In the genomic region with DNA sequence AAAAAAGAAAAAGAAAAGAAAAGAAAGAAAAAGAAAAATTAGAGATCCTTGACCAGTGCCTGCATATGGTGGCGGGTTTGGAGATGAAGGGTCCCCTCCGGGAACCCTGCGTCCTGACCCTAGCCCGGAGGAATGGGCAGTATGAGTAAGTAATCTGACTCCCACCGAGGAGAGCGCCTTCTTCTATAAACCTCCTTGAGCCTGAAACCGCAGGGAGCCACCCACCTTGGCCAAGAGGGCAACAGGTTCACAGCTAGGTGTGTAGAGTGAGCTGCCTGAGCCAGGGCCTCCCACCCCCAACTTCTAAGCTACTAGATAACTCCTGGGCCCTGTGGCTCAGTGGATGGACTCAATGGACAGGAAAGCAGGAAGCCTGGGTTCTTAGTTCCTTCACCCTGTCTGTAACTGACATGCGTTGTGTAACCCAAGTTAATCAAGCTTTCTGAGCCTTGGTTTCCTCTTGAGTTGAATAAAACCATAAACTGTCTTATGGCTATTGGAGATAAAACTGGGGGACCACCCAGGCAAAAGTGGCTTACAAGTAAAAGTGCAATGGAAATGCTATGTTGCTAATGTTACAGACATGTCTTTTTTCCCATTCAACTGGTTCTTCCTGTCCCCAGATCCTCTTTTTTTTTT, we compare ENCODE assay signal across 8 mouse cellular contexts. TPM values are rescaled to one million over a fixed set of nuclear protein-coding genes. Genes with fewer than 3 reads are reported as not detected.
A peak's percentile ranks its signal among the peaks of the same experiment; 100 is the strongest.
DNase-seq lines count a peak whose midpoint lies in the region; ATAC-seq and TF ChIP-seq lines count a peak whose summit lies in the region.

No protein-coding gene starts in this region.

- H3K4me2 ChIP-seq in heart, embryonic 16.5 days (ENCODE audit: low read depth, low read length) = peak overlapping the region; percentile 66
- peak overlapping the region; percentile 42 for H3K4me2 ChIP-seq in limb, embryonic 11.5 days (ENCODE audit: low read depth, severe bottlenecking)

- no peak overlapping the region for H3K27ac ChIP-seq in thymus, adult 2 months (ENCODE audit: control insufficient read depth, insufficient read depth, low read length)
- no peak overlapping the region for H3K27ac ChIP-seq in heart, embryonic 16.5 days (ENCODE audit: low read length)
- H3K27ac ChIP-seq in limb, embryonic 11.5 days (replicated peaks; ENCODE audit: low read depth, low read length) = no peak overlapping the region
- H3K27ac ChIP-seq in midbrain, embryonic 10.5 days (replicated peaks) = peak overlapping the region; percentile 95; the same call in 1 of the 2 replicates

- no peak for ATAC-seq in heart, embryonic 16.5 days (replicated peaks; ENCODE audit: extremely low read depth, insufficient read depth, low FRiP score)
- ATAC-seq in limb, embryonic 11.5 days (ENCODE audit: insufficient number of reproducible peaks, low FRiP score, low TSS enrichment, low read depth) = no peak

- DNase-seq in thymus, adult 2 months = peak; percentile 2
- no peak for DNase-seq in thymus, adult 18-20 months
- DNase-seq in cerebellum, postnatal 14 days = peak; percentile 22 to 33
- peak; percentile 21 for DNase-seq in limb, embryonic 11.5 days (ENCODE audit: low spot score)
- DNase-seq in midbrain, embryonic 10.5 days (ENCODE audit: low spot score) = peak; percentile 15
- no peak for DNase-seq in frontal cortex, postnatal 14 days (ENCODE audit: low spot score in 2 of 2)
- DNase-seq in spleen, postnatal 36 days (ENCODE audit: low spot score in 2 of 2) = no peak

- no peak for TF ChIP-seq CTCF in thymus, adult 2 months (IDR thresholded peaks at IDR 0.05; ENCODE audit: borderline replicate concordance, control insufficient read depth, extremely low read depth, insufficient read depth, low read length, poor library complexity)

- peaks cover 3% of the 10 kb centered on the region for H3K4me1 ChIP-seq in thymus, adult 2 months (replicated peaks; ENCODE audit: control insufficient read depth, insufficient read depth, low read length)
- H3K4me1 ChIP-seq in heart, embryonic 16.5 days (ENCODE audit: control insufficient read depth, insufficient read depth, low read length) = no peaks in the 10 kb centered on the region
- H3K4me1 ChIP-seq in limb, embryonic 11.5 days (ENCODE audit: control insufficient read depth, insufficient read depth, low read length) = no peaks in the 10 kb centered on the region
- peaks cover 7% of the 10 kb centered on the region; the same call in 1 of the 2 replicates for H3K4me1 ChIP-seq in midbrain, embryonic 10.5 days

- H3K9me3 ChIP-seq in heart, embryonic 16.5 days (replicated peaks; ENCODE audit: control insufficient read depth, low read length) = no peaks in the 10 kb centered on the region
- no peaks in the 10 kb centered on the region for H3K9me3 ChIP-seq in limb, embryonic 11.5 days (ENCODE audit: control insufficient read depth, low read length)
- no peaks in the 10 kb centered on the region for H3K9me3 ChIP-seq in midbrain, embryonic 10.5 days (replicated peaks)

- under 1% methylated on average over 8 of the region's 8 CpGs for WGBS in thymus, adult 2 months
- WGBS in heart, embryonic 16.5 days = 20% methylated on average over 7 of the region's 8 CpGs
- 23% methylated on average over 8 of the region's 8 CpGs for WGBS in limb, embryonic 11.5 days
- WGBS in midbrain, embryonic 10.5 days = 32% methylated on average over 8 of the region's 8 CpGs

- no peak for TF ChIP-seq POLR2A in thymus, adult 2 months (IDR thresholded peaks at IDR 0.05; ENCODE audit: control insufficient read depth, extremely low read depth, insufficient read depth, low read length, poor library complexity)

- peak overlapping the region; percentile 69 for H3K4me3 ChIP-seq in thymus, adult 2 months (ENCODE audit: control insufficient read depth, insufficient read depth, low read length)
- peak overlapping the region; percentile 77 for H3K4me3 ChIP-seq in heart, embryonic 16.5 days (ENCODE audit: low read length)
- H3K4me3 ChIP-seq in limb, embryonic 11.5 days (ENCODE audit: low read depth, low read length) = peak overlapping the region; percentile 60
- peak overlapping the region; percentile 71 for H3K4me3 ChIP-seq in midbrain, embryonic 10.5 days

- peak overlapping the region; percentile 89 for H3K9ac ChIP-seq in heart, embryonic 16.5 days (ENCODE audit: low read length)
- peak overlapping the region; percentile 85 for H3K9ac ChIP-seq in limb, embryonic 11.5 days (ENCODE audit: low read length)

- H3K27me3 ChIP-seq in thymus, adult 2 months (ENCODE audit: control insufficient read depth, insufficient read depth, low read length) = no peaks in the 10 kb centered on the region
- no peaks in the 10 kb centered on the region for H3K27me3 ChIP-seq in heart, embryonic 16.5 days (ENCODE audit: control insufficient read depth, insufficient read depth, low read length)
- H3K27me3 ChIP-seq in limb, embryonic 11.5 days (ENCODE audit: control insufficient read depth, insufficient read depth, low read length) = no peaks in the 10 kb centered on the region
- no peaks in the 10 kb centered on the region for H3K27me3 ChIP-seq in midbrain, embryonic 10.5 days (ENCODE audit: low read depth, poor library complexity, severe bottlenecking)

- no peaks in the 10 kb centered on the region for H3K36me3 ChIP-seq in thymus, adult 2 months (ENCODE audit: control insufficient read depth, insufficient read depth, low read length)
- no peaks in the 10 kb centered on the region for H3K36me3 ChIP-seq in heart, embryonic 16.5 days (ENCODE audit: control insufficient read depth, insufficient read depth)
- H3K36me3 ChIP-seq in limb, embryonic 11.5 days (ENCODE audit: control insufficient read depth, insufficient read depth, low read length) = no peaks in the 10 kb centered on the region
- H3K36me3 ChIP-seq in midbrain, embryonic 10.5 days = no peaks in the 10 kb centered on the region

RNA-seq across cellular contexts. Expression of a gene that starts 0.8 kb away (rescaled TPM):
- 7.1 and 8.2 TPM in 2 replicates for polyA plus RNA-seq in thymus, adult 2 months (2012; rRNA removed)
- 11.4 and 13.1 TPM in 2 replicates for polyA plus RNA-seq in heart, embryonic 16.5 days (2015; fragmentation: Nextera tagmentation; extraction: Ambion mirVana)
- 21.6 and 22.4 TPM in 2 replicates for polyA plus RNA-seq in limb, embryonic 11.5 days (2014; fragmentation: Nextera tagmentation; extraction: Ambion mirVana)
- polyA plus RNA-seq in midbrain, embryonic 10.5 days (2016; fragmentation: Nextera tagmentation; extraction: Ambion mirVana) = 16.4 and 20.0 TPM in 2 replicates

RNA-seq across cellular contexts. Expression of a gene that starts 20.2 kb away (rescaled TPM):
- 0.08 and 0.09 TPM in 2 replicates for polyA plus RNA-seq in thymus, adult 2 months (2012; rRNA removed)
- 17.4 and 20.2 TPM in 2 replicates for polyA plus RNA-seq in heart, embryonic 16.5 days (2015; fragmentation: Nextera tagmentation; extraction: Ambion mirVana)
- polyA plus RNA-seq in limb, embryonic 11.5 days (2014; fragmentation: Nextera tagmentation; extraction: Ambion mirVana) = 36.0 and 36.5 TPM in 2 replicates
- polyA plus RNA-seq in midbrain, embryonic 10.5 days (2016; fragmentation: Nextera tagmentation; extraction: Ambion mirVana) = 15.8 and 20.1 TPM in 2 replicates

Comparison
In these comparisons a context has a peak if more than half of its experiments do, and no peak if none do; other contexts are left out.
1. DNase-seq: peak in thymus, adult 2 months (single experiment), cerebellum, postnatal 14 days (2 of 2), limb, embryonic 11.5 days (single experiment) and midbrain, embryonic 10.5 days (single experiment); none in thymus, adult 18-20 months (0 of 2), frontal cortex, postnatal 14 days (0 of 2) and spleen, postnatal 36 days (0 of 2).
2. RNA of a gene that starts 20.2 kb away (polyA plus RNA-seq): 36.0 to 36.5 TPM in limb, embryonic 11.5 days, 17.4 to 20.2 TPM in heart, embryonic 16.5 days and 15.8 to 20.1 TPM in midbrain, embryonic 10.5 days; 0.08 to 0.09 TPM in thymus, adult 2 months; every median in the first group is over 10 times any median in the second.
3. Peak in every context shown above with its lines, with median percentiles within 50 percentile points of each other: H3K4me3 ChIP-seq.